Mouse (Mus musculus) heart, embryonic 12.5 days (tissue): ENCODE results near the gene Coil. TPM values are rescaled to one million over a fixed set of nuclear protein-coding genes. Genes with fewer than 3 reads are reported as not detected.
"Not testable (repeated sequence)": the region's sequence is repeated elsewhere in the genome, so short reads cannot be mapped to it uniquely, and the experiment has no call there.

ENCODE experiments used
- ATAC-seq: fragments of 200-750 bp; cut with Nextera tagmentation; 2 replicates; pipeline ENCODE4 v1.8.0; 2017; ENCODE audit warnings: moderate TSS enrichment, moderate library complexity; ENCODE audit not compliant: insufficient number of reproducible peaks, low FRiP score
- H3K27ac ChIP-seq: fragments of 300-500 bp; sonication (generic); 2 replicates; pipeline ENCODE4 v1.5.1; 2016; ENCODE audit warnings: mild to moderate bottlenecking, moderate library complexity; ENCODE audit not compliant: poor library complexity, severe bottlenecking
- H3K27me3 ChIP-seq: fragments of 300-500 bp; sonication (generic); replicated peaks from 2 replicates; pipeline ENCODE4 v1.6.1; 2016; ENCODE audit warnings: mild to moderate bottlenecking, moderate library complexity
- H3K36me3 ChIP-seq: fragments of 300-500 bp; sonication (generic); 2 replicates; pipeline ENCODE4 v1.6.1; 2016; ENCODE audit warnings: mild to moderate bottlenecking, moderate library complexity
- H3K4me1 ChIP-seq: fragments of 300-500 bp; sonication (generic); replicated peaks from 2 replicates; pipeline ENCODE4 v1.6.1; 2016; ENCODE audit warnings: mild to moderate bottlenecking
- H3K4me2 ChIP-seq: fragments of 300-500 bp; sonication (generic); 2 replicates; pipeline ENCODE4 v1.6.1; 2016; ENCODE audit warnings: mild to moderate bottlenecking, moderate library complexity
- H3K4me3 ChIP-seq: fragments of 300-500 bp; sonication (generic); 2 replicates; pipeline ENCODE4 v1.5.1; 2016; ENCODE audit warnings: mild to moderate bottlenecking
- H3K9ac ChIP-seq: fragments of 300-500 bp; sonication (generic); 2 replicates; pipeline ENCODE4 v1.6.1; 2016; ENCODE audit warnings: mild to moderate bottlenecking, moderate library complexity
- H3K9me3 ChIP-seq: fragments of 300-500 bp; sonication (generic); replicated peaks from 2 replicates; pipeline ENCODE4 v1.6.1; 2016; ENCODE audit warnings: mild to moderate bottlenecking, moderate library complexity
- WGBS: fragments of 180-500 bp; shearing (Covaris S2); methylation state at CpG from one replicate; pipeline ENCODE4 v1.1.7; 2016; 5-methylcytosine and 5-hydroxymethylcytosine counted together
- polyA plus RNA-seq: library from polyadenylated mRNA; unstranded; fragments of >200 nt; fragmentation: Nextera tagmentation; extraction: Ambion mirVana; gene quantifications from 2 replicates; pipeline ENCODE4 v1.2.1, GENCODE M21; 2016

Coil gene
- polyA plus RNA-seq, 1 experiment from 2014 or later, result 15.5 TPM

DNA sequence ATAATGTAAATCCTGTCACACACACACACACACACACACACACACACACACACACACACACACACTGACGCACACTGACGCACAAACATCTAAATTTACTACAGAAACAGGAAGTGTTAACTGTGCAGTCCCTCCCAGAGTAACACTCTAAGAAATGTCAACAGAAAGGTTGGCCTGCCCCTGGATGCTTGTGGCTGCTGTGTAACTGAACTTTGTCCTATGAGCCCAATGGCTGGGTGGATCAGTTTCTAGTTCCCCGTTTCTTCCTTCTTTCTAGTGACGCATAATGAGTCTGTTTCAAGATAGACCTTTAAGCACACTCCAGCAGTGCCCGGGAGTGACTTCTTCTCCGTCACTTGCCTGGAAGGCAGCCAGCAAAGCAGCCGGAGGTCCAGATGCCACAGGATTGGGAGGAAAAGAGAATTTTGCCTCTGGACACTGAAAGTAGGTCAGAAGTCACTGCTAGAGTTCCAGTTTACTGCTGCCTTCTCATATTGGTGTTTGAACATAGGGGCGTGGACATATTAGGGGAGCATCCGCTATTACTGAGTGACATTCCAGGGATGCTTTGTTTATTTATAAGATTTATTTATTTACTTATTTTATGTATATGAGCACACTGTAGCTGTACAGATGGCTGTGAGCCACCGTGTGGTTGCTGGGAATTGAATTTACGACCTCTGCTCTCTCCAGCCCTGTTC lies 54.3 kb downstream of the Coil start:
- H3K4me1 ChIP-seq, result peaks cover 68% of the 10 kb centered on the region
- no peak overlapping the region for H3K4me2 ChIP-seq
- peak; percentile 33 for ATAC-seq
- no peaks in the 10 kb centered on the region for H3K27me3 ChIP-seq
- H3K36me3 ChIP-seq, result no peaks in the 10 kb centered on the region
- H3K9ac ChIP-seq, result no peak overlapping the region
- H3K4me3 ChIP-seq, result no peak overlapping the region
- H3K9me3 ChIP-seq, result no peaks in the 10 kb centered on the region
- H3K27ac ChIP-seq, result peak overlapping the region; percentile 65
- WGBS, result 49% methylated on average over 11 of the region's 11 CpGs

DNA sequence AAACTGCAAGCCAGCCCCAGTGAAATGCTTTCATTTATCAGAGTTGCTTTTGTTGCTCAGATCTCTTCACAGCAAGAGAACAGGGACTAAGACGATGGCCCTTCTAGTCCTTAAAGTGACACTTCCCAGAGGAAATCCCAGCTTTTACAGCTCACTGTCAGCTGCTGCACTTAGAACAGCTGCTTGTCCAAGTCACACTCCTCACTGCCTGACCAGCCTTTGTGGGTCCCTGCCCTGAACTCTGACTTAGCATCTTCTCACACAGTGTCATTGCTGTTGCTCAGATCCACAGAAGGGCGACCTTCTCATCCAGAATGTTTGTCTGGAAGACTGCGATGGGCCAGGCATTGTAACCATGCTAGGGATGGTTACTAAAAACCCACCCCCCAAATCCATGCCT lies 55.6 kb downstream of the Coil start:
- Histone ChIP-seq H3K4me3 (no peak overlapping the region), H3K36me3 (no peaks in the 10 kb centered on the region), H3K4me2 (no peak overlapping the region), H3K27me3 (no peaks in the 10 kb centered on the region), H3K27ac (peak overlapping the region; percentile 30; the same call in 1 of the 2 replicates), H3K9me3 (no peaks in the 10 kb centered on the region), H3K9ac (no peak overlapping the region), H3K4me1 (peaks cover 69% of the 10 kb centered on the region)
- ATAC-seq, result no peak
- WGBS, result 69% methylated on average over 3 of the region's 3 CpGs

DNA sequence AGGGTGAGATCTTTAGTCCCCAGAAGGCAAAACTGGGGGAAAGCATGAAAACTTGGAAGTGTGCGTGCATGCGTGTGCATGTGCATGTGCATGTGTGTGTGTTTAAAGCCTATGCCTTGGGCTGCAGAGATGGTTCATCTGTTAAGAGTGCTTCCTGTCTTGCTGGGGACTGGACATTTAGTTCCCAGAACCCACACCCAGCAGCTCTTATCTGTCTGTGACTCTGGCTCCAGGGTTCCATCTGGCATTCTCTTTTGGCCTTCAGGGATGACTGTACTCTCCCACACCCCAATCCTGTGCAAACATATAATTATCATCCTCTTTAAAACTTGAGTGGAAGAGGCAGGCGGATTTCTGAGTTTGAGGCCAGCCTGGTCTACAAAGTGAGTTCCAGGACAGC lies 56.1 kb downstream of the Coil start:
- H3K27me3 ChIP-seq, result no peaks in the 10 kb centered on the region
- H3K9me3 ChIP-seq, result no peaks in the 10 kb centered on the region
- no peaks in the 10 kb centered on the region for H3K36me3 ChIP-seq
- 95% methylated on average over 3 of the region's 3 CpGs for WGBS
- H3K27ac ChIP-seq, result no peak overlapping the region
- no peak overlapping the region for H3K4me2 ChIP-seq
- H3K4me3 ChIP-seq, result no peak overlapping the region
- ATAC-seq, result no peak
- peaks cover 63% of the 10 kb centered on the region for H3K4me1 ChIP-seq
- no peak overlapping the region for H3K9ac ChIP-seq

DNA sequence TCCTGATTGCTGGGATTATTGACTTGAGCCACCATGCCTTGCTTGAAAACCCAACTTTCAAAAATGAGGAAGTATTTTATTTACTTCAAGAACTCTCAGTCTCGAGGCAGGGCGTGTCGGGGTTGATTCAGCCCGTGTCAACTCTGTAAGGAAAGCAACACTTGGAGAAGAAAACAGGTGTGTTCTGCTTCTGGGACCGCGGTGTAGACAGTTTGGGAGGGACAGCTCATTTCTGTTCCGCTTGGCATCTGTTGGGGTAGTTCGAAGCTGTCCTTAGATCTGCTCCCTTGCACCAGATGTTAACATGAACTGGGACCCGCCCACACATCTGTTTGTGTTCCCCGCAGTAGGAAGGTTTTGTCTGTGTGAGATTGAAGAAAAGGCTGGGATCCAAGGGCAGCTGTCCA lies 57.9 kb downstream of the Coil start:
- H3K4me1 ChIP-seq, result peaks cover 48% of the 10 kb centered on the region
- 71% methylated on average over 10 of the region's 10 CpGs for WGBS
- no peak overlapping the region for H3K4me2 ChIP-seq
- H3K9me3 ChIP-seq, result no peaks in the 10 kb centered on the region
- no peaks in the 10 kb centered on the region for H3K27me3 ChIP-seq
- ATAC-seq, result no peak
- no peak overlapping the region; the same call in 1 of the 2 replicates for H3K27ac ChIP-seq
- no peak overlapping the region for H3K4me3 ChIP-seq
- no peak overlapping the region for H3K9ac ChIP-seq
- H3K36me3 ChIP-seq, result no peaks in the 10 kb centered on the region

DNA sequence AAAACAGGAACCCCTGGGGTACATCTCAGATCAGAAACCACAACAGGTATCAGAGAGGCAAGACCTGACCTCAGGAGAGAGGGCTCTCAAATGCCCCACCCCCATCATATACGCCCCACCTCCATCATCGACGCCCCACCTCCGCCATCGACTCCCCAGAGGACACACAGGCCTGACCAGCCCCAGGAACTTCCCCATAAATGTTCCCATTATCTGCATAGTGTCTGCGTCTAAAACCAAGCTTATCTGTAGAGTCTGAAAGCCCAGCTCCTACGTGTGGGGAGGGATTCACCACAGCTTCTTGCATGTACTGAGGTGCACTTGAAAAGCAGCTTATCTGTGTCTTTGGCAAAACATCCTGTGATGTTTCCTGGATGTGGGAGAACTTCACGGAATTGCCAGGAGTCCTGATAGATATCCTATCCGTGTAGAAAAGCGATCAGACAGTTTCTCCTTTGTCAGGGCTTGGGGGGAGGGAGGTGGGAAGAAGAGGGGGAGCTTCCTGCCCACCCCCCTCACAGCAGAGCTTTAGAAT lies 58.9 kb downstream of the Coil start:
- H3K4me3 ChIP-seq, result no peak overlapping the region
- peak overlapping the region; percentile 46 for H3K27ac ChIP-seq
- no peak overlapping the region for H3K9ac ChIP-seq
- H3K27me3 ChIP-seq, result no peaks in the 10 kb centered on the region
- no peaks in the 10 kb centered on the region for H3K36me3 ChIP-seq
- H3K9me3 ChIP-seq, result no peaks in the 10 kb centered on the region
- H3K4me1 ChIP-seq, result peaks cover 39% of the 10 kb centered on the region
- WGBS, result 15% methylated on average over 10 of the region's 10 CpGs
- ATAC-seq, result peak; percentile 71
- H3K4me2 ChIP-seq, result no peak overlapping the region

DNA sequence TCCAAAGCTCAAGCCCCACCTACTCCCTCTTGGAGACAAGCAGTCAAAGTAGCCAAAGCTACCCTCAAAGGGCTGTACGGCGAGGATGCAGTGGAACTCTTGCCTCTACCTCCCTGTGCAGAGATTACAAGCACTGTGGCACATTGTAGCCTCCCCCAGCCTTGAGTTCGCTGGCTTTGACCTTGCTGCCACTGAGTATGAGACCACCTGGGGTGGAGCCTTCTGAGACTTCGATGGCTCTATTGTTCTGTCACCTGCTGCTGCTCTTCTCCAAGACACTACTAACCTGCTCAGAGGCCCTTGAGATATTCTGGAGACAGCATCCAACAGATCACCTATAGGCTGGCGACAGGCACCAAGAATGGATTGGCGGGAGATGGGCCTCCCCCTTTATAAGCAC lies 60.5 kb downstream of the Coil start:
- Histone ChIP-seq H3K9ac (no peak overlapping the region), H3K9me3 (no peaks in the 10 kb centered on the region), H3K4me3 (no peak overlapping the region), H3K4me1 (peaks cover 28% of the 10 kb centered on the region), H3K4me2 (no peak overlapping the region), H3K36me3 (no peaks in the 10 kb centered on the region), H3K27me3 (no peaks in the 10 kb centered on the region), H3K27ac (no peak overlapping the region)
- 78% methylated on average over 6 of the region's 6 CpGs for WGBS
- no peak for ATAC-seq

DNA sequence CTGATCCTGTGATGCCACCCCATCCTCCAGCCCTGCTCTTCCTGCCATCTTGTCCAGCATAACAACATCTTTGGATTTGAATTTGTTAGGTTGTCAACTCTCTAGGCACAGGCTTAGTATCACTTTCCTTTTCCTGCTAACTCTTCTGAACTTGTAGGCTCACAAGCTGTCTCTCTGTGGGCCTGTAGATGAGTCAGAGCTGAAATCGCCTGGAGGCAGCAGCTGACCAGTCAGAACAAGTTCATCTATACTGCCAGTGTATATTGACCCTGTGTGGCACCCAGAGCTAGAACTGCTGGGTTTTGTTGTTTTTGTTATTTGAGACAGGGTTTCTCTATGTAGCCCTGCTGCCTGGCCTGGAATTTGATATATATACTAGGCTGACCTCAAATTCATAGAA lies 61.1 kb downstream of the Coil start:
- ATAC-seq, result no peak
- no peak overlapping the region for H3K4me3 ChIP-seq
- no peak overlapping the region for H3K9ac ChIP-seq
- no peak overlapping the region for H3K27ac ChIP-seq
- no peak overlapping the region for H3K4me2 ChIP-seq
- no peaks in the 10 kb centered on the region for H3K9me3 ChIP-seq
- no peaks in the 10 kb centered on the region for H3K27me3 ChIP-seq
- 51% methylated on average over 1 of the region's 1 CpGs for WGBS
- H3K4me1 ChIP-seq, result peaks cover 22% of the 10 kb centered on the region
- no peaks in the 10 kb centered on the region for H3K36me3 ChIP-seq

DNA sequence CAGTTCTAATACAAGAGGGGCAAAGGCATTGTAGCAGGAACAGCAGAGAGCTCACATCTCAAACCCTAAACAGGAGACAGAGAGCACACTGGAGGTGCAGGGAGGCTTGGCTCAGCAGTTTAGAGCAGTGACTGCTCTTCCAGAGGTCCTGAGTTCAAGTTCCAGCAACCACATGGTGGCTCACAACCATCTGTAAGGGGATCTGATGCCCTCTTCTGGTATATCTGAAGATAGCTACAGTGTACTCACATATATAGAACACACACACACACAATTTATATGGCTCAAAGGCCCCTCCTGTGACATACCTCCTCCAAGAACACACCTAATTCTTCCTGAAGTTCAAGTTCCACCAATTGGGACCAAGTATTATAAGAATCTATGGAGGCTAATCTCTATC lies 64.5 kb downstream of the Coil start:
- Histone ChIP-seq H3K36me3 (peaks cover 6% of the 10 kb centered on the region; the same call in 1 of the 2 replicates), H3K4me3 (no peak overlapping the region), H3K4me2 (no peak overlapping the region), H3K27me3 (no peaks in the 10 kb centered on the region), H3K27ac (no peak overlapping the region), H3K9ac (no peak overlapping the region), H3K9me3 (no peaks in the 10 kb centered on the region), H3K4me1 (peaks cover 5% of the 10 kb centered on the region; the same call in 1 of the 2 replicates)
- no peak for ATAC-seq

DNA sequence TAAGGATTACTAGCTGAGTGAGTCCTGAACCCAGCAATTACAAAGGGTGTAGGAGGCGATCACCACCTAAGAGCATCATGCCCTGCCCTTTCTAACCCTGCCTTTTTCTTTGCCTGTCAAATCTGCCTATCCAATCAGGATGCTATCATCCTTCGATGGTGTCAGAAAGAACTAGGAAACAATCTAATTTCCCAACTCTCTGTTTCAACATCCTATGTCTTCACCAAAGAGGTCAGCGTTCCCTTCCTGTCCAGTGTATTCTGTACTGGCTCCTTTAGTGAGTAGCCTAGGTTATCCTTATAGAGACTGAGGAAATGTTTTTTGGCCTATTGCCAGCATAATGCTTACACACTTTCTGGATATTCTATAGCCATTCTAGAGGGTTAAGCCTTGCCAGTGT lies 65.5 kb downstream of the Coil start:
- H3K9me3 ChIP-seq, result no peaks in the 10 kb centered on the region
- no peak overlapping the region for H3K27ac ChIP-seq
- 79% methylated on average over 3 of the region's 3 CpGs for WGBS
- H3K9ac ChIP-seq, result no peak overlapping the region
- H3K4me2 ChIP-seq, result no peak overlapping the region
- H3K4me3 ChIP-seq, result no peak overlapping the region
- no peaks in the 10 kb centered on the region for H3K27me3 ChIP-seq
- no peaks in the 10 kb centered on the region for H3K4me1 ChIP-seq
- ATAC-seq, result no peak
- H3K36me3 ChIP-seq, result peaks cover 13% of the 10 kb centered on the region

DNA sequence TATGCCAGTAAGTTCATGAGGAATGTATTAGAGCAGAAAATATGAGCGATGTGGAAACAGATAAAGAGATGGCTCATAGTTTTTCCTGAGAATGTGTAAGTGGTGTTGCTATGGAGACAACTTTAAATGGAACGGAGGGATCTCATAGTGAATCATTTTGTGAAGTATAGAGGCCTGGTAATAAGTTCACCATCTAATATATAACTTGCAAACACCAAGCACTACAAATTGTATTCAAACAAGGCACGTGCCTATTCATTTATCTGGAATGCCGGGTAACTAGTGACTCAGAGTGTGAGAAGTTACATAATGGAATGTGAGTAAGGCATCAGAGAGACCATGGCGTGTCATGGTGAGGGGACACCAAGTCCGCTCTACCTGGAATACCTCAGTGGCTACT lies 68.4 kb downstream of the Coil start:
- WGBS, result 86% methylated on average over 6 of the region's 6 CpGs
- Histone ChIP-seq H3K4me1 (no peaks in the 10 kb centered on the region), H3K9ac (no peak overlapping the region), H3K27ac (no peak overlapping the region), H3K27me3 (no peaks in the 10 kb centered on the region), H3K4me2 (no peak overlapping the region), H3K9me3 (no peaks in the 10 kb centered on the region), H3K36me3 (peaks cover 38% of the 10 kb centered on the region), H3K4me3 (no peak overlapping the region)
- ATAC-seq, result no peak

DNA sequence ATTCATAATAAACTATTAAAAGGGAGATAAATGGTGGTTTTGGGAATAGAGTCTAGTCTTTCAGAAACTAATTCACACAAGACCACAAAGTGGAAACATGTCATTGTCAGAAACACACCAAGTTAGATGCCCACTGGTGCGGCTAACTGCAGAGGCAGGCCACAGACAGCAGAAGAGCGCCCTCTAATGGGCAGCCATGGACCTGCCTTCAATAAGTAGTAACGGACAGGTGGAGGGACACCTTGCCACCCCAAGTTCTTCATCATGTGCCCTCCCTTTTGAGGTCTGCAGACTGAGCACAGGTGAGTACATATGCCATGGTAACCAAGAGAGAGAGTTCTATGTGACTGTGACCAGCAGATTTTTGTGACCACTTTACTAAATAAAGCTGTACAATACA lies 69.3 kb downstream of the Coil start:
- no peak for ATAC-seq
- 26% methylated on average over 3 of the region's 3 CpGs for WGBS
- no peaks in the 10 kb centered on the region for H3K27me3 ChIP-seq
- peaks cover 45% of the 10 kb centered on the region for H3K36me3 ChIP-seq
- no peak overlapping the region for H3K27ac ChIP-seq
- no peaks in the 10 kb centered on the region for H3K4me1 ChIP-seq
- no peak overlapping the region for H3K4me3 ChIP-seq
- no peak overlapping the region for H3K4me2 ChIP-seq
- no peak overlapping the region for H3K9ac ChIP-seq
- H3K9me3 ChIP-seq, result no peaks in the 10 kb centered on the region

DNA sequence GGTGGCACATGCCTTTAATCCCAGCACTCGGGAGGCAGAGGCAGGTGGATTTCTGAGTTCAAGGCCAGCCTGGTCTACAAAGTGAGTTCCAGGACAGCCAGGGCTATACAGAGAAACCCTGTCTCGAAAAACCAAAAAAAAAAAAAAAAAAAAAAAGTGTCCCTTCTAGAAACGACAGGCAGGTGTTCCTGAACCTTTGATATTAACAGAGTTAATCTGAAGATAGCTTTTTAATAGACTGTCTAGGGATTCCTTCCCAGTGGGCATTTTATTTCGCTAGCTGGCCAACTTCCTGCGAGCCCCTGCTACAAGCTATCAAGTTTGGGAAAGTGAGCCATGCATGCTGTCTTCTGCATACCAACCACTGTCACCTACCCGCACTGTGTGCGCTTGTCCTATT lies 71.0 kb downstream of the Coil start:
- H3K27me3 ChIP-seq, H3K9ac ChIP-seq, H3K4me2 ChIP-seq, H3K4me1 ChIP-seq, ATAC-seq, H3K4me3 ChIP-seq, H3K9me3 ChIP-seq, H3K27ac ChIP-seq: not testable (repeated sequence)
- WGBS, result 84% methylated on average over 6 of the region's 7 CpGs
- H3K36me3 ChIP-seq, result peaks cover 62% of the 10 kb centered on the region
